Mouse (Mus musculus): ENCODE results near the gene Nmnat1. TPM values are rescaled to one million over a fixed set of nuclear protein-coding genes. Genes with fewer than 3 reads are reported as not detected.
A peak's percentile ranks its signal among the peaks of the same experiment; 100 is the strongest.
"Not testable (repeated sequence)": the region's sequence is repeated elsewhere in the genome, so short reads cannot be mapped to it uniquely, and the experiment has no call there.

Nmnat1 gene
- polyA plus RNA-seq, 1 experiment from 2014 or later = 15.5 TPM

- H3K36me3 ChIP-seq (ENCODE audit: control insufficient read depth, insufficient read depth, low read length) = no peaks in the 10 kb centered on the region
- peak overlapping the region; percentile 63; the same call in 1 of the 2 replicates for H3K9ac ChIP-seq (ENCODE audit: low read depth, low read length)
- 69% methylated on average over 1 of the region's 1 CpGs for WGBS
- peak overlapping the region; percentile 42; the same call in 1 of the 2 replicates for H3K4me2 ChIP-seq (replicated peaks; ENCODE audit: low read depth, low read length)
- no peak for ATAC-seq (ENCODE audit: low FRiP score, low TSS enrichment)
- H3K4me1 ChIP-seq (ENCODE audit: control insufficient read depth, insufficient read depth, low read length) = peaks cover 13% of the 10 kb centered on the region; the same call in 1 of the 2 replicates
- no peak overlapping the region for H3K4me3 ChIP-seq (ENCODE audit: low read length)
- peak overlapping the region; percentile 79; the same call in 1 of the 2 replicates for H3K27ac ChIP-seq (ENCODE audit: low read depth, low read length)
- H3K9me3 ChIP-seq (ENCODE audit: control insufficient read depth, low read length) = no peaks in the 10 kb centered on the region
- no peaks in the 10 kb centered on the region for H3K27me3 ChIP-seq (ENCODE audit: control insufficient read depth, insufficient read depth, low read length)
These were observed 40.5 kb downstream of the Nmnat1 start for GRCm38 (mm10) chr4:149444465-149444864.

GRCm38 (mm10) chr4:149442436-149442835, 42.6 kb downstream of the Nmnat1 start:
- Histone ChIP-seq H3K4me3 (ENCODE audit: low read length) (no peak overlapping the region), H3K4me1 (ENCODE audit: control insufficient read depth, insufficient read depth, low read length) (peaks cover 13% of the 10 kb centered on the region; the same call in 1 of the 2 replicates), H3K27me3 (ENCODE audit: control insufficient read depth, insufficient read depth, low read length) (no peaks in the 10 kb centered on the region), H3K36me3 (ENCODE audit: control insufficient read depth, insufficient read depth, low read length) (no peaks in the 10 kb centered on the region), H3K4me2 (replicated peaks; ENCODE audit: low read depth, low read length) (no peak overlapping the region), H3K27ac (ENCODE audit: low read depth, low read length) (no peak overlapping the region), H3K9ac (ENCODE audit: low read depth, low read length) (no peak overlapping the region), H3K9me3 (ENCODE audit: control insufficient read depth, low read length) (no peaks in the 10 kb centered on the region)
- 47% methylated on average over 3 of the region's 3 CpGs for WGBS
- no peak for ATAC-seq (ENCODE audit: low FRiP score, low TSS enrichment)

GRCm38 (mm10) chr4:149440576-149440975, 44.4 kb downstream of the Nmnat1 start:
- H3K9ac ChIP-seq (ENCODE audit: low read depth, low read length) = no peak overlapping the region
- no peak overlapping the region for H3K27ac ChIP-seq (ENCODE audit: low read depth, low read length)
- no peak overlapping the region for H3K4me3 ChIP-seq (ENCODE audit: low read length)
- H3K4me1 ChIP-seq (ENCODE audit: control insufficient read depth, insufficient read depth, low read length) = peaks cover 5% of the 10 kb centered on the region; the same call in 1 of the 2 replicates
- no peak for ATAC-seq (ENCODE audit: low FRiP score, low TSS enrichment)
- 18% methylated on average over 8 of the region's 8 CpGs for WGBS
- H3K27me3 ChIP-seq (ENCODE audit: control insufficient read depth, insufficient read depth, low read length) = no peaks in the 10 kb centered on the region
- no peaks in the 10 kb centered on the region for H3K36me3 ChIP-seq (ENCODE audit: control insufficient read depth, insufficient read depth, low read length)
- H3K4me2 ChIP-seq (replicated peaks; ENCODE audit: low read depth, low read length) = no peak overlapping the region
- no peaks in the 10 kb centered on the region for H3K9me3 ChIP-seq (ENCODE audit: control insufficient read depth, low read length)

GRCm38 (mm10) chr4:149431887-149432286, 53.1 kb downstream of the Nmnat1 start:
- H3K27me3 ChIP-seq (ENCODE audit: control insufficient read depth, insufficient read depth, low read length); H3K9ac ChIP-seq (ENCODE audit: low read depth, low read length); H3K36me3 ChIP-seq (ENCODE audit: control insufficient read depth, insufficient read depth, low read length); H3K9me3 ChIP-seq (ENCODE audit: control insufficient read depth, low read length); H3K4me2 ChIP-seq (replicated peaks; ENCODE audit: low read depth, low read length); H3K27ac ChIP-seq (ENCODE audit: low read depth, low read length); H3K4me1 ChIP-seq (ENCODE audit: control insufficient read depth, insufficient read depth, low read length); ATAC-seq (ENCODE audit: low FRiP score, low TSS enrichment); H3K4me3 ChIP-seq (ENCODE audit: low read length): not testable (repeated sequence)
- WGBS = 88% methylated on average over 1 of the region's 1 CpGs

- peaks cover 1% of the 10 kb centered on the region; the same call in 1 of the 2 replicates for H3K4me1 ChIP-seq (ENCODE audit: control insufficient read depth, insufficient read depth, low read length)
- H3K9me3 ChIP-seq (ENCODE audit: control insufficient read depth, low read length) = no peaks in the 10 kb centered on the region
- no peak for ATAC-seq (ENCODE audit: low FRiP score, low TSS enrichment)
- H3K36me3 ChIP-seq (ENCODE audit: control insufficient read depth, insufficient read depth, low read length) = no peaks in the 10 kb centered on the region
- WGBS = 88% methylated on average over 5 of the region's 5 CpGs
- no peak overlapping the region for H3K4me3 ChIP-seq (ENCODE audit: low read length)
- no peak overlapping the region for H3K27ac ChIP-seq (ENCODE audit: low read depth, low read length)
- no peak overlapping the region for H3K4me2 ChIP-seq (replicated peaks; ENCODE audit: low read depth, low read length)
- no peaks in the 10 kb centered on the region for H3K27me3 ChIP-seq (ENCODE audit: control insufficient read depth, insufficient read depth, low read length)
- no peak overlapping the region for H3K9ac ChIP-seq (ENCODE audit: low read depth, low read length)
These were observed 55.4 kb downstream of the Nmnat1 start for GRCm38 (mm10) chr4:149429592-149429991.

- H3K36me3 ChIP-seq (ENCODE audit: control insufficient read depth, insufficient read depth, low read length) = no peaks in the 10 kb centered on the region
- H3K27ac ChIP-seq (ENCODE audit: low read depth, low read length) = peak within 1 kb of the TSS; percentile 99
- peak within 1 kb of the TSS; percentile 95 for H3K4me3 ChIP-seq (ENCODE audit: low read length)
- H3K9me3 ChIP-seq (ENCODE audit: control insufficient read depth, low read length) = no peaks in the 10 kb centered on the region
- under 1% methylated on average over 46 of the region's 50 CpGs for whole genome bisulfite sequencing
- H3K9ac ChIP-seq (ENCODE audit: low read depth, low read length) = peak within 1 kb of the TSS; percentile 92
- H3K4me1 ChIP-seq (ENCODE audit: control insufficient read depth, insufficient read depth, low read length) = peaks cover 6% of the 10 kb centered on the region; the same call in 1 of the 2 replicates
- H3K27me3 ChIP-seq (ENCODE audit: control insufficient read depth, insufficient read depth, low read length) = no peaks in the 10 kb centered on the region
- peak within 1 kb of the TSS; percentile 68 for H3K4me2 ChIP-seq (replicated peaks; ENCODE audit: low read depth, low read length)
- ATAC-seq (ENCODE audit: low FRiP score, low TSS enrichment) = peak; percentile 96
These were observed 58.4 kb downstream of the Nmnat1 start, which contains the start of gene Ube4b for GRCm38 (mm10) chr4:149426325-149427199. Gene Ube4b, minus strand, starts transcription at chr4:149426749.

GRCm38 (mm10) chr4:149425801-149426292, 59.2 kb downstream of the Nmnat1 start:
- ATAC-seq (ENCODE audit: low FRiP score, low TSS enrichment) = peak; percentile 78
- Histone ChIP-seq H3K4me3 (ENCODE audit: low read length) (peak overlapping the region; percentile 95), H3K36me3 (ENCODE audit: control insufficient read depth, insufficient read depth, low read length) (no peaks in the 10 kb centered on the region), H3K4me1 (ENCODE audit: control insufficient read depth, insufficient read depth, low read length) (peaks cover 6% of the 10 kb centered on the region; the same call in 1 of the 2 replicates), H3K27me3 (ENCODE audit: control insufficient read depth, insufficient read depth, low read length) (no peaks in the 10 kb centered on the region), H3K27ac (ENCODE audit: low read depth, low read length) (peak overlapping the region; percentile 99), H3K9ac (ENCODE audit: low read depth, low read length) (peak overlapping the region; percentile 92), H3K4me2 (replicated peaks; ENCODE audit: low read depth, low read length) (peak overlapping the region; percentile 68), H3K9me3 (ENCODE audit: control insufficient read depth, low read length) (no peaks in the 10 kb centered on the region)
- under 1% methylated on average over 35 of the region's 35 CpGs for WGBS

- Histone ChIP-seq H3K9me3 (ENCODE audit: control insufficient read depth, low read length) (no peaks in the 10 kb centered on the region), H3K4me1 (ENCODE audit: control insufficient read depth, insufficient read depth, low read length) (peaks cover 6% of the 10 kb centered on the region; the same call in 1 of the 2 replicates), H3K9ac (ENCODE audit: low read depth, low read length) (peak overlapping the region; percentile 92; the same call in 1 of the 2 replicates), H3K4me3 (ENCODE audit: low read length) (peak overlapping the region; percentile 95), H3K27me3 (ENCODE audit: control insufficient read depth, insufficient read depth, low read length) (no peaks in the 10 kb centered on the region), H3K36me3 (ENCODE audit: control insufficient read depth, insufficient read depth, low read length) (no peaks in the 10 kb centered on the region), H3K27ac (ENCODE audit: low read depth, low read length) (no peak overlapping the region), H3K4me2 (replicated peaks; ENCODE audit: low read depth, low read length) (peak overlapping the region; percentile 68)
- no peak for ATAC-seq (ENCODE audit: low FRiP score, low TSS enrichment)
- under 1% methylated on average over 9 of the region's 9 CpGs for WGBS
These were observed 60.2 kb downstream of the Nmnat1 start for GRCm38 (mm10) chr4:149424755-149425154.
